Mouse (Mus musculus) colon, adult 2 months (tissue): ENCODE measurements around the gene Chst2. TPM values are rescaled to one million over a fixed set of nuclear protein-coding genes. Genes with fewer than 3 reads are reported as not detected.

Experiments
- polyA plus RNA-seq: library from polyadenylated mRNA; depleted of rRNA; stranded (reverse); fragments of >200 nt; gene quantifications from 2 replicates; pipeline ENCODE4 v1.2.3, GENCODE M21; 2012; rRNA removed

Chst2 gene
- polyA plus RNA-seq, result 2.5 and 2.7 TPM in 2 replicates

DNA sequence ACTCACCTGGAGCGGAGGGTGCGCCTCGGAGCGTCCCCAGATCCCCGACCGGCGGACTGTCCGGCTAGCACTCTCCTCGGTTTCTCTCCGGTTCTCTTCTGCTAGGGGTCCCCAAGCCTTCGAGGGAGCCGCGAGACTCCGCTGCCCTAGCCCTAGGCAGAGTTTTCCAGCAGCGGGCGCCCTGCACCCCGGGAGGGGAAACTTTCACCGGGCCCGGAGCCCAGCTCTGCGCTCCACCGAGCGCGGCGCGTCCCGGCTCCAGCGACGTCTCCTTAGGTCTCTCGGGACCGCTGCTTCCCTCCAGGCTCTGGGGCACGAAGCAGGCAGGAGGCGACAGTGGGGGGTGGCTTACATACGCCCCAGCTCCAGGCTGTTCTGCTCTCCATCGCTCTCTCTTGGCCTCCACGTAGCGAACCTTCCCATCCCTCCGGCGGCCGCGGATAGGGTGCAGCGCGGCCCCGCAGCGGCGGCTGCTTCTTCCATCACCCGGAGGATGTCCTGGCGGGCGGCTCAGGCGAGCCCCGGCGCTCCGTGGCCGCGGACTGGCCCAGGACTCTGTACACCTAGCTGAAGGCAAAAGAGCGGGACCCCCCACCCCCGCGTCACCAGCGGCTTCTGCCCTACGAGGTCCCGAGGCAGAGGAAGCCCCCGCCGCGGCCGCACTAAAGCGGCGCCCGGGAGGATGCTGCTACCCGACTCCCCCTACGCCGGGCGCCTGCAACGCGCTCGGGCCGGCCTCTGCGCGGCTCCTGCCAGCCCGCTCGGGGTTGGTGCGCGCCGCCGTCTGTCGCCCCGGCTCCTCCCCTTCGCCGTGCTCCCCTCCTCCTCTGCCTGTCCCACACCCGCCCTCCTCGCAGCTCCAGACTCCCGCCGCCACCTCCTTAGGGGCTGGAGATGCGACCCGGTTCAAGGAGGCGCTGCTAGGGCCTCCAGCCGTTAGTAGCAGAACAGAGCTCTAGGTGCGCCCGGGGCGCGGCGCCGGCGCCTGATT is at the start of gene Chst2:
Chst2 (minus strand) TSS at position 152 of the 991 bp plus-strand sequence.

Other genes with a start within 250 kb of the Chst2 start
- gene U2surp, start 105.3 kb upstream of the Chst2 start, polyA plus RNA-seq, result 1.2 and 1.6 TPM in 2 replicates
- 0.27 TPM in 2 replicates for gene Paqr9, start 152.9 kb upstream of the Chst2 start, polyA plus RNA-seq
- 0.38 and 0.40 TPM in 2 replicates for gene Pcolce2, start 230.9 kb upstream of the Chst2 start, polyA plus RNA-seq